Mouse (Mus musculus) activated CD4-positive, CD25-positive, alpha-beta regulatory T cell, adult 9 weeks (primary cell): ENCODE data around the gene Olfr1308. TPM values are rescaled to one million over a fixed set of nuclear protein-coding genes. Genes with fewer than 3 reads are reported as not detected.

Source experiments
- polyA plus RNA-seq: library from polyadenylated mRNA; unstranded; fragments of 100-300 nt; shearing (Covaris generic); gene quantifications from one replicate; pipeline ENCODE4 v1.2.1, GENCODE M21; 2017

Olfr1308 gene
- not detected for polyA plus RNA-seq

GRCm38 (mm10) chr2:111964844-111965243 lies at the start of gene Olfr1308:
TSS of gene Olfr1308 (minus strand) at chr2:111964944.

GRCm38 (mm10) chr2:112012608-112013007 lies 47.9 kb upstream of the Olfr1308 start, which contains the start of gene Olfr1310:
TSS of gene Olfr1310 (minus strand) at chr2:112012708.

DNA sequence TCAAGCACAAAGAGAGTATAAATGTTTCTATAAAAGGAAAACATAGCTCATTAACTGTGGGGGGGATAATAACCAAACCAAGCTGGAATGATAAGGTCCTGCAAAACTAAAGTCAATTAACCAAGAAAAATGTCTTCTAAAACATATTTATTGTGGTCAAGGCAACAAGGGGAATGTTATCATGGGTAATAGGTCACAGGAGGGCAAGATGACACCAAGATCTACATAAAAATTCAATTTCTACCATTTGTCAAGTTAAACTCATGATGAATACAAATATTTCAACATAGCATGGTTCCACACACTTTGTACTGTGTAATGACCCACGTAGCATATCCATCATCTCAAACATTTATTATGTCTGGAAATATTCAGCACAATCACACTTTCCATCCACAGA lies 25.4 kb upstream of the Olfr1308 start, which contains the start of gene Olfr1309:
Gene Olfr1309, minus strand, starts transcription at position 101 of the 400 bp plus-strand sequence.

DNA sequence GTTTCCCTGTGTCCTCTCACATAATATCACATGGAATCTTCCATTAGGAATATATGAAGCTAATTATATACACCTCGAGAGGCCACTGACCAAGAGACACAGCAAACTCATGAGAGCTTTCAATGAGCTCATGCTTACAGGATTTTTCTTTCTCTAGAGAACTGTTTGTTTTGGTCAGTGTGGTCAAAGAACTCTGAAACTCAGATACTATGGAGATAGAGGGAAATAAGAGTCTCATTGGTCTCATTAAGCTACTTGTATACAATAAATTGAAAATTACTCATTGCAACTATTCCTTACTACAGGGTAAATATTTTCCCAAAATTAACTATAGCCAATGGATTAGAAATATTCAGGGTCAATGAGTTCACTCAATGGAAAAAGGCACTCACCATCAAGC lies 15.4 kb downstream of the Olfr1308 start, which contains the start of gene Olfr1307:
Gene Olfr1307, minus strand, starts transcription at position 101 of the 400 bp plus-strand sequence.

DNA sequence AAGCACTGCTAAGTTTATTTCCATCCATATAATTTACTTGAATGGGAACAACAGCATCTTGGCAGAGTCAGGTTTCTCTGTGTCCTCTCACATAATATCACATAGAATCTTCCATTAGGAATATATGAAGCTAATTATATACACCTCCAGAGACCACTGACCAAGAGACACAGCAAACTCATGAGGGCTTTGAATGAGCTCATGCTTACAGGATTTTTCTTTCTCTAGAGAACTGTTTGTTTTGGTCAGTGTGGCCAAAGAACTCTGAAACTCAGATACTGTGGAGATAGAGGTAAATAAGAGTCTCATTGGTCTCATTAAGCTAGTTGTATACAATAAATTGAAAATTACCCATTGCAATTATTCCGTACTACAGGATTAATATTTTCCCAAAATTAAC lies 48.6 kb downstream of the Olfr1308 start, which contains the start of gene Olfr1306:
Gene Olfr1306, minus strand, starts transcription at position 101 of the 400 bp plus-strand sequence.

Other genes starting within 250 kb of the Olfr1308 start
- not detected for gene Olfr1301, start 213.9 kb downstream of the Olfr1308 start, polyA plus RNA-seq
- not detected for gene Olfr1302, start 187.5 kb downstream of the Olfr1308 start, polyA plus RNA-seq
- gene Olfr1303, start 144.6 kb downstream of the Olfr1308 start, polyA plus RNA-seq = not detected
- not detected for gene Olfr1305, start 87.8 kb downstream of the Olfr1308 start, polyA plus RNA-seq
- not detected for gene Olfr1306, start 48.7 kb downstream of the Olfr1308 start, polyA plus RNA-seq
- 0.07 TPM for gene Olfr1307, start 15.5 kb downstream of the Olfr1308 start, polyA plus RNA-seq
- not detected for gene Olfr1309, start 25.3 kb upstream of the Olfr1308 start, polyA plus RNA-seq
- not detected for gene Olfr1310, start 47.8 kb upstream of the Olfr1308 start, polyA plus RNA-seq
- gene Olfr1311, start 59.5 kb upstream of the Olfr1308 start, polyA plus RNA-seq = not detected
- gene Olfr1312, start 85.3 kb upstream of the Olfr1308 start, polyA plus RNA-seq = not detected
- gene Olfr1313, start 112.9 kb upstream of the Olfr1308 start, polyA plus RNA-seq = not detected
- not detected for gene Olfr1314, start 131.8 kb upstream of the Olfr1308 start, polyA plus RNA-seq
- not detected for gene Olfr1315-ps1, start 150.5 kb upstream of the Olfr1308 start, polyA plus RNA-seq
- gene Olfr1316, start 170.0 kb upstream of the Olfr1308 start, polyA plus RNA-seq = not detected
- not detected for gene Olfr1317, start 175.4 kb upstream of the Olfr1308 start, polyA plus RNA-seq
- gene Olfr1318, start 189.3 kb upstream of the Olfr1308 start, polyA plus RNA-seq = not detected